Mouse (Mus musculus) embryonic fibroblast, embryonic 13.5 days (primary cell): ENCODE measurements at regions not wholly inside any gene's neighbourhood (a gene's known extent, or its start where the extent isn't known, plus 50 kb on each side); places are given as distances from the start of the nearest gene placed in this dataset.

Experiments
- CTCF ChIP-seq: IDR thresholded peaks from 2 replicates; pipeline ENCODE4 v1.5.1; 2011; ENCODE audit warnings: mild to moderate bottlenecking, control low read depth, low read length, moderate library complexity, borderline replicate concordance; ENCODE audit not compliant: insufficient read depth
- POLR2A ChIP-seq: IDR thresholded peaks from 2 replicates; pipeline ENCODE4 v1.6.1; 2011; ENCODE audit warnings: low read depth, mild to moderate bottlenecking, control low read depth, low read length, moderate library complexity

DNA sequence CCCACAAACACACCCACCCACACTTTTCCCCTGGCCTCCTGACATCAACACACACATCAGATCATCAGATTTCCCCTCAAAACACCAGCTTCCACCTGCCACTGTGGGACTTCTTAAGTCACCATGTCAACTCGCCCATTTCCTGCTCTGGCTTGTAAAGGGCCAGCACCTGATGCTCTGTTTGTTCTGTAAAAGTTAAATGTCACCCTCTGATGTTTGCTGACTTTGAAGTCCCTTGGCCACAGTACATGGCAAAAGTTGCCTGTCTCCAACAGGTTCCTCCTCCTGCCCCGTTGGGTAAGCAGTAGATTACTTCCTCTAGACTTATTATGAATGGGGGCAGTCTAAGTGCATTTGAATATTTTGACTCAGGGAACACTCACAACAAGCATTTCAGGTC, 611.3 kb downstream of the Zfp706 start:
- TF ChIP-seq CTCF: no peak
- TF ChIP-seq POLR2A: no peak
